Mouse (Mus musculus) layer of hippocampus, adult 2 months (tissue): ENCODE results near the gene Naglu. TPM values are rescaled to one million over a fixed set of nuclear protein-coding genes. Genes with fewer than 3 reads are reported as not detected.
A peak's percentile ranks its signal among the peaks of the same experiment; 100 is the strongest.

Experiments
- DNase-seq, 2 experiments: peaks; one replicate each; pipeline ENCODE4 v3.0.0; 2022; ENCODE audit warnings: low spot score in 2 of 2
- H3K27ac ChIP-seq: fragments of 200-600 bp; 2 replicates; pipeline ENCODE4 v1.8.1; 2022
- H3K4me3 ChIP-seq: fragments of 200-600 bp; 2 replicates; pipeline ENCODE4 v1.8.1; 2022; ENCODE audit warnings: mild to moderate bottlenecking
- CTCF ChIP-seq: fragments of 200-600 bp; conservative IDR thresholded peaks from 2 replicates; pipeline ENCODE4 v1.8.1; 2022; ENCODE audit warnings: antibody characterized with exemption, mild to moderate bottlenecking, moderate library complexity
- total RNA-seq, 2 experiments: library from RNA; stranded (reverse); gene quantifications; 2 replicates each; pipeline ENCODE4 v1.2.3; 2021

Gene Naglu
- total RNA-seq, 2 experiments from 2014 or later, result 8.7 to 9.6 TPM

DNA sequence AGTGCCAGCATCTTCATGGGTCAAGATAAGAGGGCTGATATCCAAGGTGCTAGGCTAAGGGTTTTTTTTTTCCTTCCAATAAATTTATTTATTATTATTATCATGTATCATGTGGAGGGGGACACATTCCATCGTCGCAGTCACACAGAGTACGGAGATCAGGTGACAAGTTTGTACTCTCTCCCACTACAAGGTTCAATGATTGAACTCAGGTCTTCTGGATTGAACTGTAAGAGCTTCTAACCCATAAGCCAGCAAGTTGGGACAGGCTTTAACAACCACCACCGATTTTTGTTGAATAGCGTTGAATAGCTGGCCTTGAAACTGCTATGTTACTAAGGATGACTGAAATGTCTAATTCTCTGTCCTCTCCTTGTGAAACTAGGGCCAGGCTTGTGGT lies 10.6 kb downstream of the Naglu start:
- DNase-seq, result no peak
- Histone ChIP-seq H3K27ac (no peak overlapping the region), H3K4me3 (no peak overlapping the region)
- no peak for TF ChIP-seq CTCF

DNA sequence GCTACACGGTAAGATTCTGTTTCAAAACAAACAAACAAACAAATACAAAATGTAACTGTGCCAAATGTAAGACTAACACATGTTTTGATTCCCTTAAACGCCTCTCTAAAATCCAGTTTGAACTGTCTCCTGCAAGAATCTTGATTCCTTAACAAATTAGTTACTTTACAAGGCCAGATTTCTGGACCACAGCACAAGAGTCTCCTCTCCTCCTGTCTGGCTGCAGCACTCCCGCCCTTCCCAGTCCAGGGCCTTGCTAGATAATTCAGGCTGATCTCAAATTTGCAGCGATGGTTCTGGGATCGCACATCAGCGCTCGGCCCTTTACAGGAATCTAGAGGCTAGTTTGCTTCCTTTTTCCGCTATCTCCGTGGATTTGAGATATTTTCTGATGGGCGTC lies 11.8 kb downstream of the Naglu start:
- Histone ChIP-seq H3K27ac (peak overlapping the region; percentile 94), H3K4me3 (peak overlapping the region; percentile 92)
- TF ChIP-seq CTCF, result no peak
- DNase-seq, result no peak

DNA sequence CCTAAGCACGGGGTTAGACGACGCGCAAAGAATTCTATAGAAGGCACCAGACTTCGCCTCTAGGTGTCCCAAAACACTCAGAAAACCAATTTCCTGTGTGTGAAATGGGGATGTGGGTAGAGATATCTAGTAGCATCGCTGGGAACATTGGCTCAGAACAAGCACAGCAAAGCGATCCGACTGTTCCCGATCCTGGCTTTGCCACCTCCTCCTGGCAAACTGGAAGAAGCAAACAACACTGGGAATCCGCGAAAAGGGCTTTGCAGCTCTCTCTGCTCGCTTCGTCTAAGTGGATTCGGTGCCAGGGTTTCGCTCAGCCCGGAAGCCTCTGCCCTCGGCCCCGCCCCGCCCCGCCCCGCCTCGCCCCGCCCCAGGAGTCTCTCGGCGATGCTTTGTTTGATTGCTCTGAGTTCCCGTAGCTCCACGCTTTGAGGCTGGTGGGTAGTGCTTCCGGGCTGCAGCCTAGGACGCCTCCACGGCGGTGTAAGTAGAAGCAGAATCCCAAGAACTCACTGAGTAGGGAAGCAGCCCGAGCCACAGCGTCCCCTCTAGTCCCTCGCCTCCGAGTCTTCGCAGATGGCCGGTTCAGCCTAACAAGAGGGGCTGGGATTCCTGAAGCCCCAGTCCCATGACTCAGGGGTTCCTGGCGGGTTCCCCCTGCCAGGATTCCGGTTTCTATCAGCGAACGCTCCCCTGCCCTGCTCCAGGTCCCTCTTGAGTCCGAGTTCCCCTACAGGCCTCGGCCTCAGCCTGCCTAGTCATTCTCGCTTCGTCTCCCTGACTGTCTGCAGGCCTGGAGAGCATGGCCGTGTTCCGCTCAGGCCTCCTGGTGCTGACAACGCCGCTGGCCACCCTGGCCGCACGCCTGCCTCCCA lies 12.6 kb downstream of the Naglu start, which contains the start of gene Coasy:
Gene Coasy, plus strand, starts transcription at position 358 of the 875 bp plus-strand sequence.
- TF ChIP-seq CTCF, result peak; percentile 76
- DNase-seq, result peak; percentile 89 to 93
- Histone ChIP-seq H3K27ac (peak within 1 kb of the TSS; percentile 94), H3K4me3 (peak within 1 kb of the TSS; percentile 92)

GRCm38 (mm10) chr11:101083083-101083697 lies 13.4 kb downstream of the Naglu start:
- H3K27ac ChIP-seq, result peak overlapping the region; percentile 94
- H3K4me3 ChIP-seq, result peak overlapping the region; percentile 92
- DNase-seq, result no peak
- no peak for TF ChIP-seq CTCF

- no peak for DNase-seq
- Histone ChIP-seq H3K4me3 (no peak overlapping the region), H3K27ac (no peak overlapping the region)
- TF ChIP-seq CTCF, result no peak
These were observed 14.4 kb downstream of the Naglu start for GRCm38 (mm10) chr11:101084246-101084645.

DNA sequence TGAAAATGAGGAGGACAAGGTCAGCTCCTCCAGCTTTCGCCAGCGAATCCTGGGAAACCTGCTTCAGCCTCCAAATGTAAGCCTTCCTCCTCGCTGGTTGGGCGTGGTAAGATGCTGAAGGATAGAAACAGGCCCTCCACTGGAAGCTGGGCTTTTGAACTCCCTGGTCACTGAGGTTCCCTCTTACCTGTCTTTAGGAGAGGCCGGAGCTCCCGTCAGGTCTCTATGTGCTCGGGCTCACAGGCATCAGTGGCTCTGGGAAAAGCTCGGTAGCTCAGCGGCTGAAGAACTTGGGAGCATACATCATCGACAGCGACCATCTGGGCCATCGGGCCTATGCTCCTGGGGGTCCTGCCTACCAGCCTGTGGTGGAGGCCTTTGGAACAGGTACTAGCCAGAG lies 15.0 kb downstream of the Naglu start:
- DNase-seq, result no peak
- no peak overlapping the region for H3K27ac ChIP-seq
- no peak overlapping the region for H3K4me3 ChIP-seq
- no peak for TF ChIP-seq CTCF

- H3K27ac ChIP-seq, result peak overlapping the region; percentile 91; the same call in 1 of the 2 replicates
- H3K4me3 ChIP-seq, result no peak overlapping the region
- no peak for DNase-seq
- TF ChIP-seq CTCF, result no peak
These were observed 16.0 kb downstream of the Naglu start for GRCm38 (mm10) chr11:101085617-101086322.

DNA sequence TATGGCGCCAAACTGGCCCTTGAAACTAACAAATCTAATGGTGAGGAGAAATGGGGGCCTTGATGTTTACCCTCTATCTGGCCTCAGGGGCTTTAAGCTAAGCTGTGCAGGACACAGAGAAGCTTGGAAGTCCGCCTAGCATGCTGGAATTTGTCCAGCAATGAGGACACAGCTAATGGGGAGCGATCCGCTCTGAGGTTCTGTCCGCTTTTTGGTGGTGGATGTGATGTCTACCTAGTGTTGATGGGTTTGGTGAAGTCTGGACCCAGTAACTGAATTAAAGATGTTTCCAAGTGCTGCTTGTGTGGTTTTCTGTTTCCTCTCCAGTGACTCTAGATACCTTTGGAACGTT lies 16.5 kb downstream of the Naglu start:
- H3K27ac ChIP-seq, result peak overlapping the region; percentile 91
- H3K4me3 ChIP-seq, result peak overlapping the region; percentile 73
- TF ChIP-seq CTCF, result no peak
- no peak for DNase-seq

GRCm38 (mm10) chr11:101086756-101087681 lies 17.2 kb downstream of the Naglu start, which contains the start of gene Mlx:
TSS of gene Mlx (plus strand) at chr11:101087277.
- Histone ChIP-seq H3K27ac (peak within 1 kb of the TSS; percentile 91), H3K4me3 (peak within 1 kb of the TSS; percentile 73)
- DNase-seq, result peak; percentile 86 to 93
- TF ChIP-seq CTCF, result no peak

DNA sequence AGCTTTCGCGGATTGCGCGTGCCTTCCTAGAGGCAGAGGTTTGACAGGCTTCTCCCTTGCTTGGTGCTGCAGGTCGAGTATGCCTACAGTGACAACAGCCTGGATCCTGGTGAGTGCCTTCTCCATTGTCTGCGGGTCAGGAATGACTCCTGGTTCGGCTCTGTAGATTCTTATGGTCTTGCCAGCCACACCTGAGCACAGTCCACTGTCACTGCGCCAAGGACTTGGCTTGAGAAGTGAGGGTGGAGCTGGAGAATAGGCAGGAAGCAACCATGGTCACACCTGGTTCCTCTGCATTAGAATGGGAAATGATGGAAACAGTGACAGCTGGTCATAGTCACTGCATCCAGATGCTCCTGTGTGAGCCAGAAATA lies 17.9 kb downstream of the Naglu start:
- DNase-seq, result no peak
- TF ChIP-seq CTCF, result no peak
- peak overlapping the region; percentile 91 for H3K27ac ChIP-seq
- H3K4me3 ChIP-seq, result peak overlapping the region; percentile 73

DNA sequence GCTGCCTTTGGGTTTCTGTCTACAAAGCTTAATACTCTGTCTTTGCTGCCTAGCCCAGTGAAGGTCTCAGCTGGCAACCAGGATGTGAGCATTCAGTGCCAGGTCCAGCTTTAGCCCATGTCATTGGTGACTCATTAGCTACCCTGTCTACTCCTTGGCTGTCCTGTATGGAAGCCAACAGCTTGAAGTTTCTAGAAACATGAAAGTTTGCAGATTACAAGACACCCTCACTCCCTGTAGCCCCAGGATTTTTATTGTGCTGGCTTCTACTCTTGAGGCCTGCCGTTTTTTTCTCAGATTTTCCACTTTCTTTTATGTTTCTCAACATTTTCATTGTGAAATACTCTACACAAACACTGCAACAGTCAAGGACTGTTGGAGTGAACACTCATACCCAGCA lies 20.1 kb downstream of the Naglu start:
- no peak for TF ChIP-seq CTCF
- DNase-seq, result no peak
- no peak overlapping the region for H3K27ac ChIP-seq
- no peak overlapping the region for H3K4me3 ChIP-seq

GRCm38 (mm10) chr11:101094930-101095313 lies 25.1 kb downstream of the Naglu start:
- H3K4me3 ChIP-seq, result peak overlapping the region; percentile 87
- no peak for TF ChIP-seq CTCF
- H3K27ac ChIP-seq, result peak overlapping the region; percentile 98; the same call in 1 of the 2 replicates
- no peak for DNase-seq
